In genomic region chr12:59039162-59039970, GRCm38 (mm10) we compare ENCODE assay signal across 9 mouse cellular contexts. TPM values are rescaled to one million over a fixed set of nuclear protein-coding genes. Genes with fewer than 3 reads are reported as not detected.
A peak's percentile ranks its signal among the peaks of the same experiment; 100 is the strongest.
DNase-seq lines count a peak whose midpoint lies in the region; ATAC-seq and TF ChIP-seq lines count a peak whose summit lies in the region.
"Had no signal": no experiment of that assay in that cellular context is flagged by ENCODE, and none has a peak within 500 bp of the region (broad histone marks: within the 10 kb centered on the region; RNA-seq: fewer than 3 reads in every experiment).

No protein-coding gene starts in this region.

- 75% methylated on average over 10 of the region's 10 CpGs for WGBS in kidney, postnatal 0 days
- WGBS in hindbrain, embryonic 11.5 days: 63% methylated on average over 10 of the region's 10 CpGs
- WGBS in midbrain, embryonic 15.5 days: 71% methylated on average over 10 of the region's 10 CpGs

- no peak for TF ChIP-seq CTCF in kidney, postnatal 0 days (IDR thresholded peaks at IDR 0.05; ENCODE audit: low read depth)

- peaks cover 12% of the 10 kb centered on the region; the same call in 1 of the 2 replicates for H3K36me3 ChIP-seq in kidney, postnatal 0 days (ENCODE audit: insufficient read depth, low read length)
- 0 out of 2 replicates have a peak, but pooled peaks cover 2% of the 10 kb centered on the region for H3K36me3 ChIP-seq in hindbrain, embryonic 11.5 days (ENCODE audit: control insufficient read depth, insufficient read depth, low read length)
- H3K36me3 ChIP-seq in midbrain, embryonic 15.5 days (replicated peaks): peaks cover 5% of the 10 kb centered on the region; the same call in 1 of the 2 replicates

- no peaks in the 10 kb centered on the region for H3K27me3 ChIP-seq in kidney, postnatal 0 days (ENCODE audit: insufficient read depth, low read length)
- no peaks in the 10 kb centered on the region for H3K27me3 ChIP-seq in hindbrain, embryonic 11.5 days (ENCODE audit: control insufficient read depth, insufficient read depth, low read length)
- no peaks in the 10 kb centered on the region for H3K27me3 ChIP-seq in midbrain, embryonic 15.5 days (replicated peaks)

- DNase-seq in kidney, postnatal 0 days (ENCODE audit: low spot score): no peak
- no peak for DNase-seq in kidney, postnatal 25 days
- peak; percentile 89 for DNase-seq in R1 (ENCODE audit: low read depth, low spot score)
- DNase-seq in hindbrain, embryonic 11.5 days (ENCODE audit: low spot score): peak; percentile 4
- no peak for DNase-seq in ovary, postnatal 14 days (ENCODE audit: low spot score)
- DNase-seq in ovary, adult 18-20 months (ENCODE audit: low spot score): no peak
- DNase-seq: layer of hippocampus, postnatal 36 days had no signal

- H3K27ac ChIP-seq in kidney, postnatal 0 days: no peak overlapping the region
- H3K27ac ChIP-seq in hindbrain, embryonic 11.5 days (ENCODE audit: low read depth, low read length): no peak overlapping the region; the same call in 1 of the 2 replicates
- H3K27ac ChIP-seq in midbrain, embryonic 15.5 days: no peak overlapping the region

- no peaks in the 10 kb centered on the region for H3K9me3 ChIP-seq in kidney, postnatal 0 days (replicated peaks; ENCODE audit: low read length)
- no peaks in the 10 kb centered on the region for H3K9me3 ChIP-seq in hindbrain, embryonic 11.5 days (ENCODE audit: control insufficient read depth, low read length)
- no peaks in the 10 kb centered on the region for H3K9me3 ChIP-seq in midbrain, embryonic 15.5 days

- peak overlapping the region; percentile 54; the same call in 1 of the 2 replicates for H3K9ac ChIP-seq in kidney, postnatal 0 days (ENCODE audit: low read depth, low read length)
- H3K9ac ChIP-seq in hindbrain, embryonic 11.5 days (ENCODE audit: low read depth, low read length): no peak overlapping the region
- no peak overlapping the region for H3K9ac ChIP-seq in midbrain, embryonic 15.5 days

- no peak overlapping the region for H3K4me3 ChIP-seq in kidney, postnatal 0 days (replicated peaks; ENCODE audit: low read depth, low read length)
- no peak overlapping the region for H3K4me3 ChIP-seq in hindbrain, embryonic 11.5 days (ENCODE audit: low read depth, low read length)
- no peak overlapping the region for H3K4me3 ChIP-seq in midbrain, embryonic 15.5 days

- ATAC-seq in kidney, postnatal 0 days (replicated peaks; ENCODE audit: low FRiP score, low read depth): peak; percentile 31; the same call in 1 of the 2 replicates
- no peak for ATAC-seq in hindbrain, embryonic 11.5 days (ENCODE audit: low FRiP score)
- ATAC-seq in midbrain, embryonic 15.5 days (replicated peaks): 0 out of 2 replicates have a peak, but pooled peaks have one; percentile 9
- ATAC-seq in erythroid progenitor cell, adult 5-6 weeks (replicated peaks; ENCODE audit: low FRiP score, poor library complexity, severe bottlenecking): no peak

- peak overlapping the region; percentile 47; the same call in 1 of the 2 replicates for H3K4me2 ChIP-seq in kidney, postnatal 0 days (ENCODE audit: low read length)
- H3K4me2 ChIP-seq in hindbrain, embryonic 11.5 days (replicated peaks; ENCODE audit: low read depth, low read length): no peak overlapping the region
- H3K4me2 ChIP-seq in midbrain, embryonic 15.5 days: peak overlapping the region; percentile 33; the same call in 1 of the 2 replicates

- no peaks in the 10 kb centered on the region for H3K4me1 ChIP-seq in kidney, postnatal 0 days (replicated peaks; ENCODE audit: insufficient read depth, low read length)
- H3K4me1 ChIP-seq in hindbrain, embryonic 11.5 days (replicated peaks; ENCODE audit: control insufficient read depth, insufficient read depth, low read length): no peaks in the 10 kb centered on the region
- H3K4me1 ChIP-seq in midbrain, embryonic 15.5 days: 0 out of 2 replicates have a peak, but pooled peaks cover 6% of the 10 kb centered on the region

RNA-seq across cellular contexts. Expression of gene Trappc6b, which starts 21.9 kb away (rescaled TPM):
- 105 and 117 TPM in 2 replicates for polyA plus RNA-seq in kidney, postnatal 0 days (2015; fragmentation: Nextera tagmentation; extraction: Ambion mirVana)
- 75.3 and 83.6 TPM in 2 replicates for polyA plus RNA-seq in hindbrain, embryonic 11.5 days (2014; fragmentation: Nextera tagmentation; extraction: Ambion mirVana)
- 160 and 172 TPM in 2 replicates for polyA plus RNA-seq in midbrain, embryonic 15.5 days (2015; fragmentation: Nextera tagmentation; extraction: Ambion mirVana)
- 57.3 and 74.6 TPM in 2 replicates for total RNA-seq in erythroid progenitor cell, adult 5-6 weeks (2015; ENCODE audit: low replicate concordance)
- total RNA-seq in erythroid progenitor cell, adult 5-6 weeks (2017; ENCODE audit: low replicate concordance): 44.2 and 45.4 TPM in 2 replicates

RNA-seq across cellular contexts. Expression of gene Gemin2, which starts 26.2 kb away (rescaled TPM):
- polyA plus RNA-seq in kidney, postnatal 0 days (2015; fragmentation: Nextera tagmentation; extraction: Ambion mirVana): 20.1 and 23.5 TPM in 2 replicates
- 26.3 and 26.4 TPM in 2 replicates for polyA plus RNA-seq in hindbrain, embryonic 11.5 days (2014; fragmentation: Nextera tagmentation; extraction: Ambion mirVana)
- 15.5 and 15.9 TPM in 2 replicates for polyA plus RNA-seq in midbrain, embryonic 15.5 days (2015; fragmentation: Nextera tagmentation; extraction: Ambion mirVana)
- 12.2 and 14.4 TPM in 2 replicates for total RNA-seq in erythroid progenitor cell, adult 5-6 weeks (2015; ENCODE audit: low replicate concordance)
- 9.2 and 17.7 TPM in 2 replicates for total RNA-seq in erythroid progenitor cell, adult 5-6 weeks (2017; ENCODE audit: low replicate concordance)

RNA-seq across cellular contexts. Expression of gene Pnn, which starts 27.3 kb away (rescaled TPM):
- 64.6 and 67.3 TPM in 2 replicates for polyA plus RNA-seq in kidney, postnatal 0 days (2015; fragmentation: Nextera tagmentation; extraction: Ambion mirVana)
- polyA plus RNA-seq in hindbrain, embryonic 11.5 days (2014; fragmentation: Nextera tagmentation; extraction: Ambion mirVana): 106 and 107 TPM in 2 replicates
- polyA plus RNA-seq in midbrain, embryonic 15.5 days (2015; fragmentation: Nextera tagmentation; extraction: Ambion mirVana): 87.4 and 94.8 TPM in 2 replicates
- total RNA-seq in erythroid progenitor cell, adult 5-6 weeks (2015; ENCODE audit: low replicate concordance): 62.7 and 66.7 TPM in 2 replicates
- total RNA-seq in erythroid progenitor cell, adult 5-6 weeks (2017; ENCODE audit: low replicate concordance): 67.9 and 69.1 TPM in 2 replicates

RNA-seq across cellular contexts. Expression of gene Sec23a, which starts 27.5 kb away (rescaled TPM):
- 49.5 and 56.9 TPM in 2 replicates for polyA plus RNA-seq in kidney, postnatal 0 days (2015; fragmentation: Nextera tagmentation; extraction: Ambion mirVana)
- polyA plus RNA-seq in hindbrain, embryonic 11.5 days (2014; fragmentation: Nextera tagmentation; extraction: Ambion mirVana): 91.5 and 106 TPM in 2 replicates
- polyA plus RNA-seq in midbrain, embryonic 15.5 days (2015; fragmentation: Nextera tagmentation; extraction: Ambion mirVana): 99.8 and 109 TPM in 2 replicates
- 6.5 and 15.9 TPM in 2 replicates for total RNA-seq in erythroid progenitor cell, adult 5-6 weeks (2015; ENCODE audit: low replicate concordance)
- total RNA-seq in erythroid progenitor cell, adult 5-6 weeks (2017; ENCODE audit: low replicate concordance): 10.7 and 13.2 TPM in 2 replicates

RNA-seq across cellular contexts. Expression of gene Mia2, which starts 56.2 kb away (rescaled TPM):
- polyA plus RNA-seq in kidney, postnatal 0 days (2015; fragmentation: Nextera tagmentation; extraction: Ambion mirVana): 85.5 and 91.6 TPM in 2 replicates
- polyA plus RNA-seq in hindbrain, embryonic 11.5 days (2014; fragmentation: Nextera tagmentation; extraction: Ambion mirVana): 60.0 and 60.8 TPM in 2 replicates
- 28.4 and 30.7 TPM in 2 replicates for polyA plus RNA-seq in midbrain, embryonic 15.5 days (2015; fragmentation: Nextera tagmentation; extraction: Ambion mirVana)
- 89.4 and 98.9 TPM in 2 replicates for total RNA-seq in erythroid progenitor cell, adult 5-6 weeks (2015; ENCODE audit: low replicate concordance)
- total RNA-seq in erythroid progenitor cell, adult 5-6 weeks (2017; ENCODE audit: low replicate concordance): 138 and 233 TPM in 2 replicates

Comparison
In these comparisons a context has a peak if more than half of its experiments do, and no peak if none do; other contexts are left out.
1. ATAC-seq: peak in kidney, postnatal 0 days (single experiment) and midbrain, embryonic 15.5 days (single experiment); none in hindbrain, embryonic 11.5 days (single experiment) and erythroid progenitor cell, adult 5-6 weeks (single experiment).
2. DNase-seq: peak in R1 (single experiment) and hindbrain, embryonic 11.5 days (single experiment); none in kidney, postnatal 0 days (single experiment), kidney, postnatal 25 days (0 of 2), ovary, postnatal 14 days (single experiment) and ovary, adult 18-20 months (single experiment).